Mouse (Mus musculus) neutrophil, adult 59 days (primary cell): ENCODE measurements around the gene L3mbtl3. TPM values are rescaled to one million over a fixed set of nuclear protein-coding genes. Genes with fewer than 3 reads are reported as not detected.

Source experiments
- total RNA-seq, 2 experiments: library from RNA; stranded (reverse); gene quantifications; 1 replicate in 1 of 2; 2 replicates in 1 of 2; pipeline ENCODE4 v1.2.4; 2023

L3mbtl3 gene
- total RNA-seq = 10 to 100 TPM; 11.1 to 12.0 TPM

DNA sequence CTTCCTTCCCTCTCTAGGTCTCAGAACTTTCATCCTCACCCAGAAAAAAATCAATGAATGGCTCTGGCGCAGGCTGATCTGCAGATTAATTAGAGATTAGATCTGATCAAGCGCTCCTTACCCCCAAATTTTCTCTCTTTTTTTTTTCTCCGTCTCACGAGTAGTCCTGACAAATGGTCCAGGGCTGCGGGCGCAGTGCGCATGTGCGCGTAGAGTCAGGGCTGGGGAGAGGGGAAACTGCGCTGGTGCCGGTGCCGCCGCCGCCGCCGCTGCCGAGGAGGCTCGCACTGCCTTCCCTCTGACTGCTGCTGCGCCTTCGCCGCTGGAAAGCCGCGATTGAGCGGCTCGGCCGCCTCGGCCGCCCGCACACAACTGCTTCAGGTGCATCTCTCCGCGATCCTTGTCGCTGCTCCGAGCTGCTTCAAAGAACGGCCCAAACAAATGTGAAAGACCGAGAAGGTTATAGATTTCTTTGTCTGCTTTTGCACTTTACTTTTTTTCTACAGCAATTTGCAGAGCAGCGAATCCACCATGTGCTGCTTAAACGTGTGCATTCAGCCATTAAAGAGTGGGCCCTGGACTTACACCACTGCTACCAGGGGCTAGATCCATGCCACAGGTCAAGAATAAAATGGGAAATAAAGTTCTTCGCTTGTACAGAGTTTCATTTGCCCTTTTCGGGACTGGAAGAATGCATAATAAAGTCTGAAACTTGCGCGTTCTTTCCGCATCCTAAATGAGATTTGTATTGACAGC, at the start of gene L3mbtl3:
L3mbtl3 (minus strand) TSS at position 182 of the 756 bp plus-strand sequence.

DNA sequence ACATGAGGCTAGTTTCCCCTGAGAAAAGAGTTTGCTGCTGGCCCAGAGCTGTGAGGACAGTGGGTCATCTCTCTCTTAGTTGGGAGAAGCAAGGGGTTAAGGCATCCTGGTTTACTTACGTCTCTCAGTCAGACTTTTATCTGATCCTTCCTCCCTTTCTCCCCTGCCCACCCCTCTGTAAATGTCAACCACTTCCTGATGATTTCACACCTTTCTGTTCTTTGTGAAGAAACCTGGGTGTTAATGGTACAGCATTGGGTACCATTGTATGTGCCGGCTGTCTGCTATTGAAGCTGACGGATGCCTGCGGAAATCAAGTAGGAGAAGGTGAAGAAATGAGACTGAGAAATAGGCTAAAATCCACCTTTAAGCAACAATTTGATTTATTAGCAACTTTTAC, 146.3 kb downstream of the L3mbtl3 start, which contains the start of gene Samd3:
Samd3 (plus strand) TSS at position 220 of the 400 bp plus-strand sequence.

Other genes starting within 250 kb of the L3mbtl3 start
- gene Samd3, start 146.3 kb downstream of the L3mbtl3 start, total RNA-seq = under 1 TPM in 1 of 2 experiments, not detected in 1; 0.24 TPM